Mouse (Mus musculus): Measurements from ENCODE around the gene Deaf1. TPM values are rescaled to one million over a fixed set of nuclear protein-coding genes. Genes with fewer than 3 reads are reported as not detected.
"Not testable (repeated sequence)": the region's sequence is repeated elsewhere in the genome, so short reads cannot be mapped to it uniquely, and the experiment has no call there.

The Deaf1 gene
- polyA plus RNA-seq, 1 experiment from 2014 or later, result 78.4 TPM

DNA sequence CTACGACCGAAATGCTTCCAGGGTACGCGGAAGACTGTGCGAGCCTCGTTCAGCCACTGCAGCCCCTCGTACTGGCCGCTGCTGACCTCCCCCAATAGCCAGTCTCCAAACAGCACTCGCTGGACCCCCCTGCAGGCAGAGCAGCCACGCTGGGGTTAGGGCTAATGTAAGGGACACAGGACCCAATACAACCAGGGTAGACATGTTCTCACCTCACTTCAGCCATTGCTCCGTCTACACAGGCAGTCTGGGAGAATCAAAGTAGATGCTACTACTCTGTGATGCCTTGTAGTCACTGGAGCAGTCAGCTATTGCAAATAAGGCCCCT is 62.1 kb downstream of the Deaf1 start:
- H3K27me3 ChIP-seq, result peaks cover 11% of the 10 kb centered on the region; the same call in 1 of the 2 replicates
- H3K27ac ChIP-seq, result no peak overlapping the region
- WGBS, result 43% methylated on average over 11 of the region's 11 CpGs
- H3K9me3 ChIP-seq, result no peaks in the 10 kb centered on the region
- ATAC-seq (ENCODE audit: low FRiP score), result peak; percentile 13; the same call in 1 of the 2 replicates
- peaks cover 42% of the 10 kb centered on the region for H3K36me3 ChIP-seq (replicated peaks)
- H3K4me2 ChIP-seq, result no peak overlapping the region
- H3K4me1 ChIP-seq, result peaks cover 15% of the 10 kb centered on the region
- no peak overlapping the region for H3K4me3 ChIP-seq (replicated peaks)
- no peak overlapping the region for H3K9ac ChIP-seq

DNA sequence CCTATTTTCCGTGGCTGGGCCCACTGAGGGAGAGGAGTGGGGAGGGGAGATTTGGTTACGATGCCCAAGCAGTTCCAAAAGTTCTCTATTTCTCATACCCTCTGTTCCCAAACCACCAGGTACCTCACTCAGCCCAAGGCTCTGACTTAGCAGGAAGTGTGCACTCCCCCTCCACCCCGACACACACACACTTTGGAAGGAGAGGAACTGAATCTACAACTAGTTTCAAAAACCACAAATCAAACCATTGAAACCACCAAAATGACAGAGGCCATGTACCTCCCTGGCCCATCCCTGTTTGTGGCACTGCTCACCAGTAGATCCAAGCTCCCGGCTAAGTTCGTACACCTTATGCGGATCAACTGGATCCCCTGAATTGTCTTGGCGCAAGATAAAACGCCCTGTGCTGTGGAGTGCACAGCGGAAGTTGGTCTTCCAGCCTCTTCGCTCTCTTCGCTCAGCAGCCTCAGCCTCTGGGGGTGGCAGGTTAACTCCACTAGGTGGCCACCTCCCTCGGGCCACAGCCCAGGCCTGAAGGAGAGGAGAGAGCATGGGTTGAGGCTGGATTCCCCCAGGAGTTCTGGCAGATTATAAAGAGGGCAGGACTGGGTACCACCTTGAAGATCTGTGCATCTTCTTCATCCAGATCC is 62.6 kb downstream of the Deaf1 start:
- H3K27me3 ChIP-seq, result peaks cover 11% of the 10 kb centered on the region; the same call in 1 of the 2 replicates
- peaks cover 47% of the 10 kb centered on the region for H3K36me3 ChIP-seq (replicated peaks)
- 35% methylated on average over 12 of the region's 12 CpGs for WGBS
- no peaks in the 10 kb centered on the region for H3K9me3 ChIP-seq
- peaks cover 15% of the 10 kb centered on the region for H3K4me1 ChIP-seq
- no peak overlapping the region for H3K9ac ChIP-seq
- no peak overlapping the region for H3K4me2 ChIP-seq
- H3K4me3 ChIP-seq (replicated peaks), result no peak overlapping the region
- 0 out of 2 replicates have a peak overlapping the region, but pooled peaks have one; percentile 1 for H3K27ac ChIP-seq
- ATAC-seq (ENCODE audit: low FRiP score), result peak; percentile 43; the same call in 1 of the 2 replicates

DNA sequence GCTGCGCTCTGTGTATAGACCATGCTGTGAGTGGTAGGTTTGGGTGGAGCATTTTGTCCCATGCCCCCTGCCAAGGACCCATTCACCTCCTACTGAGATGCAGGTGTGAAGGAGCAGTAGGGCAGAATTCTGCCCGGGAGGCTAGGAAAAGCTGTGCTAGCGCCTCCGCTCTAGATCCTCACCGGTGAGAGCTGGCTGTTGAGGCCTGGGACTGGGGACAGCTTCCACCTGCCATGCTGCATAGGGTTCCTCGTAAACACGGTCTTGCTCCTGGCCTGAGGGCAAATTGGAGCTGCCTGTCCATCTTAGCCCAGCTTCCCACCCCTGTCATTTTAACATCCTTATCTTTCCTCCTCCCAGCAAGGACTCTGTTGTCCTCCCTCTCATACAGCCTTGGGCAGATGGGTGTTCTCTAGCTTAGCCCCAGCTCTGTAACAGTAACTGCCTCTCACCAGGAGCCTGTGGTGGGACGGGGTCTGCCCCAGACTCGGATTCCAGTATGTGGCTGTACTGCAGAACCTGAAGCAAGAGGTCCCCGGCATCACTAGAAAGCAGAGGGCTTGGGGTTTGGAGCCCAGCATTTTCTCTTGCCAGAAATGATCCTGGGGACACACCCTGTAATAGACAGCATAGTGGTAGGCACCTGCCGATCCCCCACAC is 63.3 kb downstream of the Deaf1 start:
- Histone ChIP-seq H3K9me3 (no peaks in the 10 kb centered on the region), H3K27me3 (peaks cover 7% of the 10 kb centered on the region; the same call in 1 of the 2 replicates), H3K4me1 (peaks cover 15% of the 10 kb centered on the region), H3K36me3 (replicated peaks) (peaks cover 54% of the 10 kb centered on the region), H3K4me3 (replicated peaks) (no peak overlapping the region), H3K4me2 (no peak overlapping the region), H3K9ac (no peak overlapping the region), H3K27ac (no peak overlapping the region)
- no peak for ATAC-seq (ENCODE audit: low FRiP score)
- 79% methylated on average over 11 of the region's 11 CpGs for WGBS

DNA sequence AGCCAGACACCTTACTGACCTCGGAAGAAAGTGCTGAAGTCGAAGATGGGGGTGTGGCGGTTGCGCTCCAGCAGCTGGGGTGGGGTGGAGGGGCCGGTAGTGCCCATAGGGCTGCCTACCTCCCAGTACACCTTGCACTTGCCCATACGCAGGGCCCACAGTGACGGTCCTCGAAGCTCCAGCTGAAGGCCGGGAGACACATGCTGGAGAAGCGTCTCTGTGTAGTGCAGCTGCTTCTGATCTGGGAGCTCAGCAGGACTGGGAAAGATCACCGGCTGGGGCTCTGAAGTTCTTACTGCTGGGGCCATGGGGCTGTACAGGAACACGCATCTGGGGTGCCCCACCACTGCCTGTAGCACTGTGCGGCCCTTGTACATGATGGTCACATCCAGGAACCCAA is 63.9 kb downstream of the Deaf1 start:
- Histone ChIP-seq H3K27ac (no peak overlapping the region), H3K4me2 (no peak overlapping the region), H3K9ac (no peak overlapping the region), H3K27me3 (0 out of 2 replicates have a peak, but pooled peaks cover 2% of the 10 kb centered on the region), H3K9me3 (no peaks in the 10 kb centered on the region), H3K4me3 (replicated peaks) (no peak overlapping the region), H3K4me1 (peaks cover 15% of the 10 kb centered on the region), H3K36me3 (replicated peaks) (peaks cover 59% of the 10 kb centered on the region)
- ATAC-seq (ENCODE audit: low FRiP score), result no peak
- 89% methylated on average over 13 of the region's 13 CpGs for WGBS

DNA sequence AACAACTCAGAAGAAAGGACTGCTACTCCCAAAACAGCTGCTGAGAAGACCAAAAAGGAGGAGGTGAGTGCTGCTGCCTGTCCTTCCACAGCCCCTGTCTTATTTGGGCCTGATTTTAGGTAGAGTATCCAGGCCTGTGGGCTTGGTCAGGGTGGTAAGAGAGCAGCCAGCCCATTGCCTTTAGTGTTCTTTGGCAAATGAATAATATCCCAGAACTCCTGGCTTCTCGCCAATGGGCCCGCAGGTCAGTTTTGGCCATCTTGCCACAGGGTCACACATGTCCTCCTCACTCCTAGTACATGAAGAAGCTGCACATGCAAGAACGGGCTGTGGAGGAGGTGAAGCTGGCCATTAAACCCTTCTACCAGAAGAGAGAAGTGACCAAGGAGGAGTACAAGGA is 66.0 kb downstream of the Deaf1 start:
- H3K36me3 ChIP-seq (replicated peaks), result peaks cover 81% of the 10 kb centered on the region
- H3K4me3 ChIP-seq (replicated peaks), result no peak overlapping the region
- no peak overlapping the region for H3K9ac ChIP-seq
- no peak for ATAC-seq (ENCODE audit: low FRiP score)
- WGBS, result 93% methylated on average over 3 of the region's 3 CpGs
- no peak overlapping the region for H3K4me2 ChIP-seq
- no peaks in the 10 kb centered on the region for H3K27me3 ChIP-seq
- no peak overlapping the region for H3K27ac ChIP-seq
- H3K9me3 ChIP-seq, result no peaks in the 10 kb centered on the region
- H3K4me1 ChIP-seq, result peaks cover 15% of the 10 kb centered on the region

DNA sequence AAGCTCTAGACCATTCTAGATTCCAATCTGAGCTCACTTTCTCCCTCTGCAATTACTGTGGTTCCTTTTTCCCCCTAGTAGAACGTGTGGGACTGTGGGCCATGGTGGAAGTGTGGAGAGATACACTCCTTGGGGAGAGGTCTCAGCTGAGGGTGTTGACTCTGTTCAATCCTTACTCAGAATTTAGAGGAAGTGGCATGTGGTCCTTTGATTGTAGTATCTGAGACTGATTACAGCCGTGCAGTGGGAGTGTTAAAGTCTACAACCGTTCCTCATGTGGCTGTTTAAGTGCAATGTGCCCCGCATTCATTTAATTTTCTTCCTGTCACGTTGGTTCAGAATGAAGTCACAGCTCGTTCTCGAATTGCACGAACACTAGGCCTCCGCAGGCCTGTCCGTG is 71.3 kb downstream of the Deaf1 start:
- ATAC-seq (ENCODE audit: low FRiP score), result no peak
- Histone ChIP-seq H3K4me3 (replicated peaks) (no peak overlapping the region), H3K9ac (no peak overlapping the region), H3K4me1 (no peaks in the 10 kb centered on the region), H3K36me3 (replicated peaks) (peaks cover 91% of the 10 kb centered on the region), H3K27ac (no peak overlapping the region), H3K9me3 (no peaks in the 10 kb centered on the region), H3K27me3 (no peaks in the 10 kb centered on the region), H3K4me2 (no peak overlapping the region)
- WGBS, result 91% methylated on average over 10 of the region's 10 CpGs

DNA sequence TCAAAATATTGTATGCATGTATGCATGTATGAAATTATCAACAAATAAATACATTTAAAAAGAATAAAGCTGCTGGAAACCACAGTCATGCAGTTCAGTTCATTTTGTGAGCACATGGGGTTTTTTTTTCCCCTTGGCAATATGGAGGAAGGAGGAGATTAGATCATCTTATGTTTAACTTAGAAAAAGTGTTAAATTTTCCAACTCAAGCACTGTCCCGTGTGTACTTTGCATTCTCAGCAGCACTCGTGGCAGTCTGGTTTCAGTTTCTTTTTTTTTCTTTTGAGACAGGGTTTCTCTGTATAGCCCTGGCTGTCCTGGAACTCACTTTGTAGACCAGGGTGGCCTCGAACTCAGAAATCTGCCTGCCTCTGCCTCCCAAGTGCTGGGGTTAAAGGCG is 77.0 kb downstream of the Deaf1 start:
- not testable (repeated sequence) for H3K4me1 ChIP-seq; H3K4me3 ChIP-seq (replicated peaks); H3K27me3 ChIP-seq; H3K9me3 ChIP-seq; H3K27ac ChIP-seq; H3K9ac ChIP-seq; H3K4me2 ChIP-seq; ATAC-seq (ENCODE audit: low FRiP score)
- WGBS, result 89% methylated on average over 4 of the region's 4 CpGs
- H3K36me3 ChIP-seq (replicated peaks), result peaks cover 92% of the 10 kb centered on the region

Other genes with a start within 250 kb of the Deaf1 start
- 1.3 and 1.5 TPM in 2 replicates for gene Pkp3, start 249.5 kb downstream of the Deaf1 start, polyA plus RNA-seq (2016; fragmentation: Nextera tagmentation; extraction: Ambion mirVana)
- gene Sigirr, start 227.1 kb downstream of the Deaf1 start, polyA plus RNA-seq (2016; fragmentation: Nextera tagmentation; extraction: Ambion mirVana), result 1.3 and 1.5 TPM in 2 replicates
- 0.31 and 0.37 TPM in 2 replicates for gene Ano9, start 209.9 kb downstream of the Deaf1 start, polyA plus RNA-seq (2016; fragmentation: Nextera tagmentation; extraction: Ambion mirVana)
- gene Ptdss2, start 205.3 kb downstream of the Deaf1 start, polyA plus RNA-seq (2016; fragmentation: Nextera tagmentation; extraction: Ambion mirVana), result 63.5 and 64.9 TPM in 2 replicates
- gene Rnh1, start 154.8 kb downstream of the Deaf1 start, polyA plus RNA-seq (2016; fragmentation: Nextera tagmentation; extraction: Ambion mirVana), result 47.2 and 49.7 TPM in 2 replicates
- gene Hras, start 133.7 kb downstream of the Deaf1 start, polyA plus RNA-seq (2016; fragmentation: Nextera tagmentation; extraction: Ambion mirVana), result 79.1 and 89.4 TPM in 2 replicates
- 14.2 and 16.0 TPM in 2 replicates for gene Lrrc56, start 133.5 kb downstream of the Deaf1 start, polyA plus RNA-seq (2016; fragmentation: Nextera tagmentation; extraction: Ambion mirVana)
- 3.3 and 3.7 TPM in 2 replicates for gene Lmntd2, start 113.6 kb downstream of the Deaf1 start, polyA plus RNA-seq (2016; fragmentation: Nextera tagmentation; extraction: Ambion mirVana)
- 35.4 and 38.5 TPM in 2 replicates for gene Rassf7, start 111.8 kb downstream of the Deaf1 start, polyA plus RNA-seq (2016; fragmentation: Nextera tagmentation; extraction: Ambion mirVana)
- gene Phrf1, start 98.9 kb downstream of the Deaf1 start, polyA plus RNA-seq (2016; fragmentation: Nextera tagmentation; extraction: Ambion mirVana), result 106 and 107 TPM in 2 replicates
- 0.69 and 0.83 TPM in 2 replicates for gene Irf7, start 61.2 kb downstream of the Deaf1 start, polyA plus RNA-seq (2016; fragmentation: Nextera tagmentation; extraction: Ambion mirVana)
- not detected in 2 replicates for gene Cdhr5, start 50.9 kb downstream of the Deaf1 start, polyA plus RNA-seq (2016; fragmentation: Nextera tagmentation; extraction: Ambion mirVana)
- gene Sct, start 48.6 kb downstream of the Deaf1 start, polyA plus RNA-seq (2016; fragmentation: Nextera tagmentation; extraction: Ambion mirVana), result 0.70 TPM in 1 of 2 replicates, not detected in the other
- gene Drd4, start 35.7 kb downstream of the Deaf1 start, polyA plus RNA-seq (2016; fragmentation: Nextera tagmentation; extraction: Ambion mirVana), result 0.38 and 0.60 TPM in 2 replicates
- gene Tmem80, start within 50 bp of the Deaf1 start, polyA plus RNA-seq (2016; fragmentation: Nextera tagmentation; extraction: Ambion mirVana), result 59.9 and 63.6 TPM in 2 replicates
- gene Eps8l2, start 11.2 kb upstream of the Deaf1 start, polyA plus RNA-seq (2016; fragmentation: Nextera tagmentation; extraction: Ambion mirVana), result 1.2 and 1.7 TPM in 2 replicates
- gene Taldo1, start 64.5 kb upstream of the Deaf1 start, polyA plus RNA-seq (2016; fragmentation: Nextera tagmentation; extraction: Ambion mirVana), result 397 and 407 TPM in 2 replicates
- gene Gatd1, start 86.4 kb upstream of the Deaf1 start, polyA plus RNA-seq (2016; fragmentation: Nextera tagmentation; extraction: Ambion mirVana), result 47.0 and 50.0 TPM in 2 replicates
- 20.5 and 22.5 TPM in 2 replicates for gene Cend1, start 101.8 kb upstream of the Deaf1 start, polyA plus RNA-seq (2016; fragmentation: Nextera tagmentation; extraction: Ambion mirVana)
- 57.4 and 60.9 TPM in 2 replicates for gene Slc25a22, start 110.2 kb upstream of the Deaf1 start, polyA plus RNA-seq (2016; fragmentation: Nextera tagmentation; extraction: Ambion mirVana)
- gene Pidd1, start 116.3 kb upstream of the Deaf1 start, polyA plus RNA-seq (2016; fragmentation: Nextera tagmentation; extraction: Ambion mirVana), result 16.9 and 18.8 TPM in 2 replicates
- 950 and 986 TPM in 2 replicates for gene Rplp2, start 119.7 kb upstream of the Deaf1 start, polyA plus RNA-seq (2016; fragmentation: Nextera tagmentation; extraction: Ambion mirVana)
- 16.2 and 18.3 TPM in 2 replicates for gene Pnpla2, start 127.5 kb upstream of the Deaf1 start, polyA plus RNA-seq (2016; fragmentation: Nextera tagmentation; extraction: Ambion mirVana)
- 4.0 and 4.3 TPM in 2 replicates for gene Cracr2b, start 133.4 kb upstream of the Deaf1 start, polyA plus RNA-seq (2016; fragmentation: Nextera tagmentation; extraction: Ambion mirVana)
- 13.9 and 18.2 TPM in 2 replicates for gene Cd151, start 139.7 kb upstream of the Deaf1 start, polyA plus RNA-seq (2016; fragmentation: Nextera tagmentation; extraction: Ambion mirVana)
- gene Polr2l, start 147.4 kb upstream of the Deaf1 start, polyA plus RNA-seq (2016; fragmentation: Nextera tagmentation; extraction: Ambion mirVana), result 69.8 and 78.4 TPM in 2 replicates
- gene Tspan4, start 147.6 kb upstream of the Deaf1 start, polyA plus RNA-seq (2016; fragmentation: Nextera tagmentation; extraction: Ambion mirVana), result 18.8 and 24.2 TPM in 2 replicates
- 24.0 and 24.2 TPM in 2 replicates for gene Chid1, start 212.2 kb upstream of the Deaf1 start, polyA plus RNA-seq (2016; fragmentation: Nextera tagmentation; extraction: Ambion mirVana)
- gene Ap2a2, start 234.5 kb upstream of the Deaf1 start, polyA plus RNA-seq (2016; fragmentation: Nextera tagmentation; extraction: Ambion mirVana), result 106 and 112 TPM in 2 replicates